Mouse (Mus musculus) kidney, embryonic 15.5 days (tissue): ENCODE results near the gene Nde1. TPM values are rescaled to one million over a fixed set of nuclear protein-coding genes. Genes with fewer than 3 reads are reported as not detected.

ENCODE experiments used
- ATAC-seq: fragments of 200-750 bp; cut with Nextera tagmentation; replicated peaks from 2 replicates; pipeline ENCODE4 v1.8.0; 2017; ENCODE audit warnings: moderate TSS enrichment; ENCODE audit not compliant: low FRiP score
- H3K27ac ChIP-seq: fragments of 300-500 bp; sonication (generic); 2 replicates; pipeline ENCODE4 v1.5.1; 2015; ENCODE audit warnings: mild to moderate bottlenecking, inconsistent platforms
- H3K27me3 ChIP-seq: fragments of 300-500 bp; sonication (generic); 2 replicates; pipeline ENCODE4 v1.6.1; 2015; ENCODE audit warnings: inconsistent platforms
- H3K36me3 ChIP-seq: fragments of 300-500 bp; sonication (generic); 2 replicates; pipeline ENCODE4 v1.6.1; 2015; ENCODE audit warnings: inconsistent platforms
- H3K4me1 ChIP-seq: fragments of 300-500 bp; sonication (generic); 2 replicates; pipeline ENCODE4 v1.6.1; 2015; ENCODE audit warnings: inconsistent platforms
- H3K4me2 ChIP-seq: fragments of 300-500 bp; sonication (generic); 2 replicates; pipeline ENCODE4 v1.6.1; 2015; ENCODE audit warnings: moderate library complexity, mild to moderate bottlenecking, inconsistent platforms
- H3K4me3 ChIP-seq: fragments of 300-500 bp; sonication (generic); replicated peaks from 2 replicates; pipeline ENCODE4 v1.5.1; 2015; ENCODE audit warnings: mild to moderate bottlenecking, inconsistent platforms
- H3K9ac ChIP-seq: fragments of 300-500 bp; sonication (generic); 2 replicates; pipeline ENCODE4 v1.6.1; 2015; ENCODE audit warnings: mild to moderate bottlenecking, inconsistent platforms
- H3K9me3 ChIP-seq: fragments of 300-500 bp; sonication (generic); replicated peaks from 2 replicates; pipeline ENCODE4 v1.6.1; 2016; ENCODE audit warnings: inconsistent platforms
- WGBS: fragments of 180-500 bp; shearing (Covaris S2); methylation state at CpG from one replicate; pipeline ENCODE4 v1.1.7; 2015; ENCODE audit warnings: mixed read lengths; 5-methylcytosine and 5-hydroxymethylcytosine counted together
- polyA plus RNA-seq: library from polyadenylated mRNA; unstranded; fragments of >200 nt; fragmentation: Nextera tagmentation; extraction: Ambion mirVana; gene quantifications from 2 replicates; pipeline ENCODE4 v1.2.1, GENCODE M21; 2015

Nde1 gene
- polyA plus RNA-seq, 1 experiment from 2014 or later = 126 TPM

DNA sequence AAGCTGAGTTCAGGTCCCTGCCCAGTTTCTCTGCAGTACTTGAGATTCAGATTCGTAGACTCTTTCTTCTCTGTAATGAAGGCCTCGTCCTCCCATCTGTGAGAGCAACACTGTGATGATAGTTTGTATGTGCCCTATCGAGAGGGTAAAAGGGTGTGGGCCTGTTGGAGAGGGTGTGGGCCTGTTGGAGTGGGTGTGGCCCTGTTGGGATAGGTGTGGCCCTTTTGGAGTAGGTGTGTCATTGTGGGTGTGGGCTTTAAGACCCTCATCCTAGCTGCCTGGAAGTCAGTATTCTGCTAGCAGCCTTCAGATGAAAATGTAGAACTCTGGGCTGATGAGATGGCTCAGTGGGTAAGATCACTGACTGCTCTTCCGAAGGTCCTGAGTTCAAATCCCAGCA, 3.4 kb downstream of the Nde1 start:
- H3K27me3 ChIP-seq = no peaks in the 10 kb centered on the region
- H3K27ac ChIP-seq = no peak overlapping the region
- no peak overlapping the region for H3K4me2 ChIP-seq
- H3K4me3 ChIP-seq = no peak overlapping the region
- no peak overlapping the region for H3K9ac ChIP-seq
- no peak for ATAC-seq
- H3K36me3 ChIP-seq = peaks cover 44% of the 10 kb centered on the region
- WGBS = 90% methylated on average over 4 of the region's 4 CpGs
- H3K4me1 ChIP-seq = peaks cover 30% of the 10 kb centered on the region
- H3K9me3 ChIP-seq = no peaks in the 10 kb centered on the region

- H3K27ac ChIP-seq = no peak overlapping the region
- H3K36me3 ChIP-seq = peaks cover 77% of the 10 kb centered on the region
- H3K27me3 ChIP-seq = no peaks in the 10 kb centered on the region
- peaks cover 14% of the 10 kb centered on the region for H3K4me1 ChIP-seq
- no peak overlapping the region for H3K4me2 ChIP-seq
- no peaks in the 10 kb centered on the region for H3K9me3 ChIP-seq
- WGBS = 86% methylated on average over 1 of the region's 1 CpGs
- no peak for ATAC-seq
- no peak overlapping the region for H3K4me3 ChIP-seq
- no peak overlapping the region for H3K9ac ChIP-seq
Measured at GRCm38 (mm10) chr16:14169706-14170105, 6.6 kb downstream of the Nde1 start.

- Histone ChIP-seq H3K4me2 (no peak overlapping the region), H3K27me3 (no peaks in the 10 kb centered on the region), H3K9ac (no peak overlapping the region), H3K9me3 (no peaks in the 10 kb centered on the region), H3K36me3 (peaks cover 99% of the 10 kb centered on the region), H3K27ac (0 out of 2 replicates have a peak overlapping the region, but pooled peaks have one; percentile 22), H3K4me1 (no peaks in the 10 kb centered on the region), H3K4me3 (no peak overlapping the region)
- no peak for ATAC-seq
- WGBS = 42% methylated on average over 3 of the region's 3 CpGs
Measured at GRCm38 (mm10) chr16:14178041-14178440, 15.0 kb downstream of the Nde1 start.

GRCm38 (mm10) chr16:14180163-14180733, 17.2 kb downstream of the Nde1 start:
- no peak overlapping the region for H3K4me3 ChIP-seq
- peaks cover 99% of the 10 kb centered on the region for H3K36me3 ChIP-seq
- H3K27me3 ChIP-seq = no peaks in the 10 kb centered on the region
- H3K9me3 ChIP-seq = no peaks in the 10 kb centered on the region
- no peak overlapping the region for H3K9ac ChIP-seq
- no peak overlapping the region for H3K27ac ChIP-seq
- H3K4me1 ChIP-seq = no peaks in the 10 kb centered on the region
- WGBS = 80% methylated on average over 6 of the region's 6 CpGs
- no peak overlapping the region for H3K4me2 ChIP-seq
- ATAC-seq = no peak

DNA sequence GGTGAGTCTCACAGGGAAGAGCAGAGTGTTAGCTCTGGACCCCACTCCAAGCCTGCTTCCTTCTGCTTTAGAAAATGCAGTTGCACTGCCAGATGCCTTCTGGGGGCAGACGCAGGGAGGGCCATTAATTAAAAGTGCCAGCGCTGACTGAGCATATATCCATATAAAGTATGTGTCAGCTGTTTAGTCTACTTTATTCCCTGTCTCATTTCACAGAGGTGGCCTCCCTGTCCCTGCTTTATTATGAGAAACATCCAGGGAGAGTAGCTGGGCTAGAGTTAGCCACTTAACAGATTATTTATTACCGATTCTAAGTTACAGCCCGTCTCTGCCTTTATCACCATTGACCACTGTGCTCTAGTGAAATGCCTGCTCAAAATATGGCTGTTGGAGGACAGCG, 19.3 kb downstream of the Nde1 start:
- ATAC-seq = no peak
- Histone ChIP-seq H3K27me3 (no peaks in the 10 kb centered on the region), H3K9ac (no peak overlapping the region), H3K27ac (no peak overlapping the region), H3K4me3 (no peak overlapping the region), H3K9me3 (no peaks in the 10 kb centered on the region), H3K36me3 (peaks cover 99% of the 10 kb centered on the region), H3K4me2 (no peak overlapping the region), H3K4me1 (no peaks in the 10 kb centered on the region)
- WGBS = 34% methylated on average over 5 of the region's 5 CpGs

DNA sequence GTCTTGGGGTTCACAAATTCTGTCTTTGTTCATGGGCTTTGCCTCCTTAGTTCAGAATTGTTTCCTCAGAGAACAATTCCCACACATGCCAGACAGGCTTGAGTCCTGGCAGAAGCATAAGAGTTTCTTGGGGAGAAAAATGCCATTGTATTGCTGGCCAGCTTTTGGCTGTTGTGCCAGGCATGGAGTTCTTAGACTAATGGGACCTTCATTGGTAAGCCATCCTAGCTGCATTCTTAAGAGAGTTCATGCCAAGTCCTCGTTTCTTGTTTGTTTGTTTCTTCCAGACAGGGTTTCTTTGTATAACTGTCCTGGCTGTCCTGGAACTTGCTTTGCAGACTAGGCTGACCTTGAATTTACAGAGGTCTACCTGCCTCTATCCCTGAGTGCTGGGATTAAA, 20.8 kb downstream of the Nde1 start:
- Histone ChIP-seq H3K9ac (no peak overlapping the region), H3K36me3 (peaks cover 98% of the 10 kb centered on the region), H3K27me3 (no peaks in the 10 kb centered on the region), H3K9me3 (no peaks in the 10 kb centered on the region), H3K4me1 (no peaks in the 10 kb centered on the region), H3K27ac (no peak overlapping the region), H3K4me3 (no peak overlapping the region), H3K4me2 (no peak overlapping the region)
- WGBS = 82% methylated on average over 1 of the region's 1 CpGs
- no peak for ATAC-seq

DNA sequence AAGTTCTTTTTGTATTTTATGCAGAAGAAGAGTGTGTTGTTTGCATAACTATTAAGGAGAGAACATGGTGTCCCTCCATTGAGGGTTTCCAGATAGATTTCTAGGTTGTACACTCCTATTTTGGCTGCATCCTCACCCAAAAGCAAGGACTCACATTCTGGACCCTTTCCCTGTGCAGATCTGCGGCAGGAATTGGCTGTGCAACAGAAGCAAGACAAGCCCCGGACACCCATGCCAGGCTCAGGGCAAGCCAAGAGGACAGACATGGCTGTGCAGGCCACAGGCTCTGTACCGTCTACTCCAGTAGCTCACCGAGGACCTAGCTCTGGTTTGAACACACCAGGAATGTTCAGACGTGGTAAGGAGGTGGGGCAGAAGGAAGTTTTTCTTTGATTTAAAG, 22.4 kb downstream of the Nde1 start:
- Histone ChIP-seq H3K27ac (no peak overlapping the region), H3K9me3 (no peaks in the 10 kb centered on the region), H3K4me3 (no peak overlapping the region), H3K4me1 (no peaks in the 10 kb centered on the region), H3K9ac (no peak overlapping the region), H3K4me2 (no peak overlapping the region), H3K27me3 (no peaks in the 10 kb centered on the region), H3K36me3 (peaks cover 97% of the 10 kb centered on the region)
- no peak for ATAC-seq
- 96% methylated on average over 5 of the region's 5 CpGs for WGBS

- no peak for ATAC-seq
- H3K4me3 ChIP-seq = no peak overlapping the region
- H3K27ac ChIP-seq = no peak overlapping the region
- peaks cover 44% of the 10 kb centered on the region for H3K36me3 ChIP-seq
- no peaks in the 10 kb centered on the region for H3K27me3 ChIP-seq
- H3K9me3 ChIP-seq = no peaks in the 10 kb centered on the region
- 60% methylated on average over 9 of the region's 9 CpGs for WGBS
- H3K9ac ChIP-seq = no peak overlapping the region
- no peaks in the 10 kb centered on the region for H3K4me1 ChIP-seq
- no peak overlapping the region for H3K4me2 ChIP-seq
Measured at GRCm38 (mm10) chr16:14194164-14194950, 31.3 kb downstream of the Nde1 start.

- Histone ChIP-seq H3K27me3 (no peaks in the 10 kb centered on the region), H3K4me1 (no peaks in the 10 kb centered on the region), H3K4me2 (no peak overlapping the region), H3K27ac (no peak overlapping the region), H3K36me3 (peaks cover 34% of the 10 kb centered on the region), H3K9ac (no peak overlapping the region), H3K4me3 (no peak overlapping the region), H3K9me3 (no peaks in the 10 kb centered on the region)
- 37% methylated on average over 1 of the region's 1 CpGs for WGBS
- ATAC-seq = no peak
Measured at GRCm38 (mm10) chr16:14195427-14195826, 32.4 kb downstream of the Nde1 start.

GRCm38 (mm10) chr16:14198798-14199197, 35.7 kb downstream of the Nde1 start:
- WGBS = 75% methylated on average over 4 of the region's 4 CpGs
- no peak overlapping the region for H3K4me3 ChIP-seq
- ATAC-seq = no peak
- H3K36me3 ChIP-seq = 0 out of 2 replicates have a peak, but pooled peaks cover under 1% of the 10 kb centered on the region
- no peaks in the 10 kb centered on the region for H3K27me3 ChIP-seq
- H3K9ac ChIP-seq = no peak overlapping the region
- H3K4me1 ChIP-seq = no peaks in the 10 kb centered on the region
- no peaks in the 10 kb centered on the region for H3K9me3 ChIP-seq
- no peak overlapping the region for H3K4me2 ChIP-seq
- no peak overlapping the region for H3K27ac ChIP-seq

GRCm38 (mm10) chr16:14215156-14215555, 52.1 kb downstream of the Nde1 start:
- H3K27ac ChIP-seq = no peak overlapping the region
- H3K9me3 ChIP-seq = no peaks in the 10 kb centered on the region
- WGBS = 88% methylated on average over 3 of the region's 3 CpGs

GRCm38 (mm10) chr16:14237100-14237723, 74.1 kb downstream of the Nde1 start:
- H3K4me2 ChIP-seq = no peak overlapping the region
- H3K9me3 ChIP-seq = no peaks in the 10 kb centered on the region
- 21% methylated on average over 6 of the region's 6 CpGs for WGBS
- no peak overlapping the region for H3K27ac ChIP-seq
- no peak overlapping the region for H3K9ac ChIP-seq
- no peaks in the 10 kb centered on the region for H3K27me3 ChIP-seq
- H3K4me1 ChIP-seq = no peaks in the 10 kb centered on the region
- no peaks in the 10 kb centered on the region for H3K36me3 ChIP-seq
- no peak overlapping the region for H3K4me3 ChIP-seq
- peak; percentile 25; the same call in 1 of the 2 replicates for ATAC-seq

More at GRCm38 (mm10) chr16:14215156-14215555, 52.1 kb downstream of the Nde1 start:
- Histone ChIP-seq H3K4me3 (no peak overlapping the region), H3K27me3 (no peaks in the 10 kb centered on the region), H3K36me3 (no peaks in the 10 kb centered on the region), H3K4me1 (no peaks in the 10 kb centered on the region), H3K9ac (no peak overlapping the region), H3K4me2 (no peak overlapping the region)
- no peak for ATAC-seq
